Mouse (Mus musculus): ENCODE results near the gene Man1a.

DNA sequence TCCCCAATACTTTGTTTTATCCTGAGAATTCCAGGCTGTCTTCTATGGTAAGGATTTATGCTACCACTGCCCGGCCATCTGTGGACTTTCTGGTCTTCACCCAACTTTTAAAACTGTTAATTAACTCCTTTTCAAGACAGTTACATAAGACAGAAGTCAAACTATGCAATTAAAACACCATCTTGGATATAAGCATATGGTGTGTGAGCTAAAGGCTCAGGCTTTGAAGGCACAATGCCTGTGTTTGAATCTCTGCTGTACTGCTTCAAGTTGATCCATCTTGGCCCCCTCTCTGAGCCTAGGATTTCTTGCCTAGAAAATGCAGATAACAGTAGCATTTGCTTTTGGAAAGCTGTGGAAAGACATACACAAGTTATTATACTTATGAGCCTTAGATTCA is 97.8 kb downstream of the Man1a start:
- TF ChIP-seq CTCF (IDR thresholded peaks at IDR 0.05; ENCODE audit: insufficient read depth, low read length), result no peak
- TF ChIP-seq POLR2A (IDR thresholded peaks at IDR 0.05; ENCODE audit: borderline replicate concordance, extremely low read depth, low read depth, low read length), result no peak

All from lung, adult 2 months (tissue).